11 mouse cellular contexts compared by ENCODE assay signal in the genomic region with DNA sequence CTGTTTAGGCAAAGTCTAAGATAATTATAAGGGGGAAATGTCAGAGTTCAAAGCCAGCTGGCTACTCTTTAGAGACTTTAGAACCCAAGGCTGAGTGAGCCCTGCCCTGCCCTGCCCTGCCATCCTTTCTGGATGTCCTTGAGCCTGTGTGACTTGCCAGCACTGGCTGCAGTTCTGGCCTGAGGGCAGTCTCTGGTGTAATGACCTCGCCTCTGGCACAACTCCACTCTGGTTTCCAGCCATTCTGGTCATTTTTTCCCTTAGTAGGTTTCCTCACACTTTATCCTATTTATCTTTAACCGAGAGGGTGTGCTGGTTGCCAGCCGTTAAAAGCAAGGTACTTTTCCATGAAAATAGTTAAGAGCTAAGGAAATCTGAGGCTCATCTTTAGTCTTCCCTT. TPM values are rescaled to one million over a fixed set of nuclear protein-coding genes. Genes with fewer than 3 reads are reported as not detected.
DNase-seq lines count a peak whose midpoint lies in the region; ATAC-seq and TF ChIP-seq lines count a peak whose summit lies in the region.
"Had no signal": no experiment of that assay in that cellular context is flagged by ENCODE, and none has a peak within 500 bp of the region (broad histone marks: within the 10 kb centered on the region; RNA-seq: fewer than 3 reads in every experiment).

No protein-coding gene starts in this region.

- DNase-seq in kidney, adult 18-20 months = peak; percentile 84
- DNase-seq in kidney, postnatal 4 days = no peak
- DNase-seq in Patski (ENCODE audit: low read depth, low spot score) = peak; percentile 69
- DNase-seq in brain, adult 2 months (ENCODE audit: low read depth, low spot score) = peak; percentile 17
- DNase-seq in heart, postnatal 14 days = peak; percentile 46 to 51
- no peak for DNase-seq in testis, postnatal 14 days (ENCODE audit: low spot score)
- DNase-seq: cerebellum, adult 11-12 months; right cerebral cortex, postnatal 25 days had no signal

- CTCF ChIA-PET in Patski (lab: Charles Lee) = interaction anchor here (0.7 to 1.8 kb wide), 5 partner anchors 9 to 62 kb away, joined by 3 to 7 read pairs (median 3); no protein-coding TSS in a partner anchor

- intact Hi-C loops in heart, postnatal 14 days (cut with DNase I) = no loop called here

- no peak for TF ChIP-seq CTCF in Patski (IDR thresholded peaks at IDR 0.05)

- no peaks in the 10 kb centered on the region for H3K27me3 ChIP-seq in Patski

- in situ Hi-C loops in Patski (cut with MboI; ENCODE audit: low pct_unique_long_range_greater_than_20kb) = no loop called here

- POLR2A ChIA-PET in Patski (lab: Charles Lee) = no interaction called here

- ATAC-seq in Patski = peak; percentile 39
- ATAC-seq in granulocyte monocyte progenitor cell, adult 5-6 weeks (replicated peaks; ENCODE audit: poor library complexity, severe bottlenecking) = no peak
- ATAC-seq in megakaryocyte progenitor cell, adult 5-6 weeks (replicated peaks; ENCODE audit: poor library complexity) = no peak
- ATAC-seq: hindbrain, postnatal 0 days had no signal

RNA-seq across cellular contexts. Expression of a gene that starts 45.3 kb away (rescaled TPM):
- 114 TPM for polyA plus RNA-seq in Patski (2021)
- total RNA-seq in heart, postnatal 14 days (2021) = 10 to 100 TPM; 29.6 to 35.1 TPM
- total RNA-seq in granulocyte monocyte progenitor cell, adult 5-6 weeks (2014; fragmentation: Nextera tagmentation) = 0.09 TPM in 1 of 2 replicates, not detected in the other
- 2.4 TPM in 1 of 2 replicates, not detected in the other for total RNA-seq in granulocyte monocyte progenitor cell, adult 5-6 weeks (2017)
- total RNA-seq in megakaryocyte progenitor cell, adult 5-6 weeks (2015) = 0.02 and 0.29 TPM in 2 replicates
- total RNA-seq in megakaryocyte progenitor cell, adult 5-6 weeks (2017) = 0.24 and 0.29 TPM in 2 replicates

Comparison
In these comparisons a context has a peak if more than half of its experiments do, and no peak if none do; other contexts are left out.
1. DNase-seq: peak in kidney, adult 18-20 months (single experiment), Patski (single experiment), brain, adult 2 months (single experiment) and heart, postnatal 14 days (2 of 2); none in kidney, postnatal 4 days (0 of 2) and testis, postnatal 14 days (single experiment).
2. RNA of a gene that starts 45.3 kb away (total RNA-seq): 29.6 to 35.1 TPM in heart, postnatal 14 days; 0.02 to 0.29 TPM in megakaryocyte progenitor cell, adult 5-6 weeks and 0.09 to 2.4 TPM in granulocyte monocyte progenitor cell, adult 5-6 weeks; every median in the first group is over 4 times any median in the second.